ENCODE assay signal across 9 mouse cellular contexts in genomic region chr7:78797843-78798455, GRCm38 (mm10). TPM values are rescaled to one million over a fixed set of nuclear protein-coding genes. Genes with fewer than 3 reads are reported as not detected.
DNase-seq lines count a peak whose midpoint lies in the region; ATAC-seq lines count a peak whose summit lies in the region.
"Had no signal": no experiment of that assay in that cellular context is flagged by ENCODE, and none has a peak within 500 bp of the region (broad histone marks: within the 10 kb centered on the region; RNA-seq: fewer than 3 reads in every experiment).

No protein-coding gene starts in this region.

- H3K9ac ChIP-seq in hindbrain, embryonic 14.5 days: no peak overlapping the region
- H3K9ac ChIP-seq in liver, embryonic 15.5 days: no peak overlapping the region
- no peak overlapping the region for H3K9ac ChIP-seq in kidney, embryonic 14.5 days (ENCODE audit: low read depth, low read length)

- peaks cover 5% of the 10 kb centered on the region; the same call in 1 of the 2 replicates for H3K36me3 ChIP-seq in heart, embryonic 10.5 days
- H3K36me3 ChIP-seq in hindbrain, embryonic 14.5 days (replicated peaks; ENCODE audit: control insufficient read depth, insufficient read depth): peaks cover 2% of the 10 kb centered on the region; the same call in 1 of the 2 replicates
- H3K36me3 ChIP-seq in liver, embryonic 15.5 days (replicated peaks): peaks cover under 1% of the 10 kb centered on the region; the same call in 1 of the 2 replicates
- H3K36me3 ChIP-seq in kidney, embryonic 14.5 days (ENCODE audit: control insufficient read depth, insufficient read depth, low read length): peaks cover 5% of the 10 kb centered on the region; the same call in 1 of the 2 replicates

- H3K27me3 ChIP-seq in heart, embryonic 10.5 days (ENCODE audit: insufficient read depth, poor library complexity, severe bottlenecking): 0 out of 2 replicates have a peak, but pooled peaks cover 5% of the 10 kb centered on the region
- no peaks in the 10 kb centered on the region for H3K27me3 ChIP-seq in hindbrain, embryonic 14.5 days (ENCODE audit: control insufficient read depth, insufficient read depth, low read length)
- no peaks in the 10 kb centered on the region for H3K27me3 ChIP-seq in liver, embryonic 15.5 days
- no peaks in the 10 kb centered on the region for H3K27me3 ChIP-seq in kidney, embryonic 14.5 days (ENCODE audit: control insufficient read depth, insufficient read depth, low read length)

- DNase-seq in heart, adult 8-10 months (ENCODE audit: low spot score): peak; percentile 13
- DNase-seq in heart, embryonic 10.5 days (ENCODE audit: low spot score): no peak
- peak; percentile 75 for DNase-seq in brain, embryonic 18.5 days (ENCODE audit: low read depth, low spot score)
- peak; percentile 55 for DNase-seq in hindbrain, embryonic 14.5 days (ENCODE audit: low spot score)
- no peak for DNase-seq in urinary bladder, adult 18-20 months (ENCODE audit: low spot score in 2 of 2)

- H3K27ac ChIP-seq in heart, embryonic 10.5 days: no peak overlapping the region
- H3K27ac ChIP-seq in hindbrain, embryonic 14.5 days: no peak overlapping the region
- H3K27ac ChIP-seq in liver, embryonic 15.5 days (replicated peaks): peak overlapping the region; percentile 86
- no peak overlapping the region for H3K27ac ChIP-seq in kidney, embryonic 14.5 days (ENCODE audit: low read depth, low read length)

- H3K4me2 ChIP-seq in hindbrain, embryonic 14.5 days (replicated peaks): no peak overlapping the region
- H3K4me2 ChIP-seq in liver, embryonic 15.5 days: no peak overlapping the region
- H3K4me2 ChIP-seq in kidney, embryonic 14.5 days (replicated peaks; ENCODE audit: low read depth, low read length): no peak overlapping the region

- no peaks in the 10 kb centered on the region for H3K9me3 ChIP-seq in heart, embryonic 10.5 days
- H3K9me3 ChIP-seq in hindbrain, embryonic 14.5 days (ENCODE audit: control insufficient read depth, low read length): no peaks in the 10 kb centered on the region
- no peaks in the 10 kb centered on the region for H3K9me3 ChIP-seq in liver, embryonic 15.5 days (replicated peaks)
- H3K9me3 ChIP-seq in kidney, embryonic 14.5 days (ENCODE audit: control insufficient read depth, low read length): no peaks in the 10 kb centered on the region

- H3K4me1 ChIP-seq in heart, embryonic 10.5 days: peaks cover 3% of the 10 kb centered on the region; the same call in 1 of the 2 replicates
- H3K4me1 ChIP-seq in hindbrain, embryonic 14.5 days (replicated peaks; ENCODE audit: control insufficient read depth, insufficient read depth, low read length): peaks cover 8% of the 10 kb centered on the region; the same call in 1 of the 2 replicates
- H3K4me1 ChIP-seq in liver, embryonic 15.5 days (replicated peaks): peaks cover 82% of the 10 kb centered on the region
- no peaks in the 10 kb centered on the region for H3K4me1 ChIP-seq in kidney, embryonic 14.5 days (ENCODE audit: control insufficient read depth, insufficient read depth, low read length)

- no peak overlapping the region for H3K4me3 ChIP-seq in heart, embryonic 10.5 days
- no peak overlapping the region for H3K4me3 ChIP-seq in hindbrain, embryonic 14.5 days (replicated peaks; ENCODE audit: low read length)
- H3K4me3 ChIP-seq in liver, embryonic 15.5 days (replicated peaks): no peak overlapping the region
- no peak overlapping the region for H3K4me3 ChIP-seq in kidney, embryonic 14.5 days (ENCODE audit: low read length)

- 60% methylated on average over 8 of the region's 9 CpGs for WGBS in heart, embryonic 10.5 days
- WGBS in hindbrain, embryonic 14.5 days: 27% methylated on average over 8 of the region's 9 CpGs
- 64% methylated on average over 9 of the region's 9 CpGs for WGBS in liver, embryonic 15.5 days (ENCODE audit: insufficient replicate concordance)
- WGBS in kidney, embryonic 14.5 days: 59% methylated on average over 9 of the region's 9 CpGs

- ATAC-seq in hindbrain, embryonic 14.5 days (ENCODE audit: low FRiP score): 0 out of 2 replicates have a peak, but pooled peaks have one; percentile 49
- ATAC-seq in liver, embryonic 15.5 days (ENCODE audit: insufficient read depth): no peak
- ATAC-seq in megakaryocyte-erythroid progenitor cell, adult 5-6 weeks (replicated peaks; ENCODE audit: low FRiP score, low TSS enrichment, poor library complexity, severe bottlenecking): no peak
- no peak for ATAC-seq in kidney, embryonic 14.5 days (ENCODE audit: low FRiP score, low TSS enrichment)
- ATAC-seq: CD4-positive, CD25-positive, alpha-beta regulatory T cell, adult 4 months had no signal

RNA-seq across cellular contexts. Expression of gene Mrpl46, which starts 14.6 kb away (rescaled TPM):
- 10 to 100 TPM; 50.8 to 60.1 (median 55.3) TPM for total RNA-seq in heart, adult 8-10 months (2022)
- 80.4 and 82.8 TPM in 2 replicates for polyA plus RNA-seq in heart, embryonic 10.5 days (2016; fragmentation: Nextera tagmentation; extraction: Ambion mirVana)
- 58.3 and 62.1 TPM in 2 replicates for polyA plus RNA-seq in hindbrain, embryonic 14.5 days (2014; fragmentation: Nextera tagmentation; extraction: Ambion mirVana)
- 39.5 and 40.5 TPM in 2 replicates for polyA plus RNA-seq in liver, embryonic 15.5 days (2015; fragmentation: Nextera tagmentation; extraction: Ambion mirVana)
- total RNA-seq in megakaryocyte-erythroid progenitor cell, adult 5-6 weeks (2014; fragmentation: Nextera tagmentation): 36.4 and 45.4 TPM in 2 replicates
- total RNA-seq in megakaryocyte-erythroid progenitor cell, adult 5-6 weeks (2017): 54.5 and 64.5 TPM in 2 replicates
- 71.8 and 85.4 TPM in 2 replicates for polyA plus RNA-seq in kidney, embryonic 14.5 days (2014; fragmentation: Nextera tagmentation; extraction: Ambion mirVana)

RNA-seq across cellular contexts. Expression of gene Mrps11, which starts 15.0 kb away (rescaled TPM):
- 10 to 100 TPM; 39.7 to 43.2 (median 42.7) TPM for total RNA-seq in heart, adult 8-10 months (2022)
- polyA plus RNA-seq in heart, embryonic 10.5 days (2016; fragmentation: Nextera tagmentation; extraction: Ambion mirVana): 67.2 and 78.9 TPM in 2 replicates
- polyA plus RNA-seq in hindbrain, embryonic 14.5 days (2014; fragmentation: Nextera tagmentation; extraction: Ambion mirVana): 62.6 and 65.6 TPM in 2 replicates
- polyA plus RNA-seq in liver, embryonic 15.5 days (2015; fragmentation: Nextera tagmentation; extraction: Ambion mirVana): 39.0 and 39.2 TPM in 2 replicates
- total RNA-seq in megakaryocyte-erythroid progenitor cell, adult 5-6 weeks (2014; fragmentation: Nextera tagmentation): 73.4 and 96.7 TPM in 2 replicates
- 52.0 and 55.7 TPM in 2 replicates for total RNA-seq in megakaryocyte-erythroid progenitor cell, adult 5-6 weeks (2017)
- 83.5 and 112 TPM in 2 replicates for polyA plus RNA-seq in kidney, embryonic 14.5 days (2014; fragmentation: Nextera tagmentation; extraction: Ambion mirVana)

RNA-seq across cellular contexts. Expression of gene Det1, which starts 49.1 kb away (rescaled TPM):
- total RNA-seq in heart, adult 8-10 months (2022): 10 to 100 TPM; 13.5 to 16.7 (median 15.1) TPM
- polyA plus RNA-seq in heart, embryonic 10.5 days (2016; fragmentation: Nextera tagmentation; extraction: Ambion mirVana): 13.3 and 16.7 TPM in 2 replicates
- 12.7 and 13.5 TPM in 2 replicates for polyA plus RNA-seq in hindbrain, embryonic 14.5 days (2014; fragmentation: Nextera tagmentation; extraction: Ambion mirVana)
- 6.8 TPM in 2 replicates for polyA plus RNA-seq in liver, embryonic 15.5 days (2015; fragmentation: Nextera tagmentation; extraction: Ambion mirVana)
- total RNA-seq in megakaryocyte-erythroid progenitor cell, adult 5-6 weeks (2014; fragmentation: Nextera tagmentation): 29.3 and 29.4 TPM in 2 replicates
- 13.8 and 27.0 TPM in 2 replicates for total RNA-seq in megakaryocyte-erythroid progenitor cell, adult 5-6 weeks (2017)
- 19.6 and 23.3 TPM in 2 replicates for polyA plus RNA-seq in kidney, embryonic 14.5 days (2014; fragmentation: Nextera tagmentation; extraction: Ambion mirVana)

Comparison
In these comparisons a context has a peak if more than half of its experiments do, and no peak if none do; other contexts are left out.
1. DNase-seq: peak in heart, adult 8-10 months (single experiment), brain, embryonic 18.5 days (single experiment) and hindbrain, embryonic 14.5 days (single experiment); none in heart, embryonic 10.5 days (single experiment) and urinary bladder, adult 18-20 months (0 of 2).